Mouse (Mus musculus) stomach, postnatal 0 days (tissue): ENCODE data around the gene Dnajb14.

Source experiments
- CTCF ChIP-seq: IDR thresholded peaks from 2 replicates; pipeline ENCODE4 v1.5.1; 2016; ENCODE audit warnings: antibody characterized with exemption, low read depth, mild to moderate bottlenecking, moderate library complexity
- EP300 ChIP-seq: optimal IDR thresholded peaks from 2 replicates; pipeline ENCODE3; 2016; ENCODE audit warnings: antibody characterized with exemption

DNA sequence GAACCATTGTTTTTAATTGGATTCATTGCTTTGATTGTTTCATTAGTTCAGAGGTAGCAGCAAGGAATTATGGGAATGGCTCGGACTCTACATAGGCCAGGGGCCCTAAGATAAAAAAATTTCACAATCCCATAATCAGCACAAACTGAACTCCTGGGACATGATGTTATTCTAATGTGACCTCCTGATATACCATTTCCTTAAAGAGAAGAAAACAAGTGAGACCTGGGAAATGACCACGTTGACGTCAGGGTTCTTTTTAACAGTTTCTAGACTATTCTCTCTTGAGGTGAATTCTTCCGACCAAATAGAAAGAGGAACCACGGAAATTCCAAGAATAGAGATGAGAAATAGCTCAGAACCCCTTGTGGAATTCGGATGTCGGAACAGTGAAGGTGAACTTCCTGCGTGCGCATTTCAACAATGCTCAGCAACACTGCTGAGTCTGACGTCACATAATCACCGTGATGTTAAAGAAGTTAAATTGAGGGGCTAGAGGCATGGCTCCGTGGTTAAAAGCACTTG is 74.7 kb downstream of the Dnajb14 start:
- no peak for TF ChIP-seq CTCF
- TF ChIP-seq EP300, result no peak
